Mouse (Mus musculus): ENCODE measurements around the gene Ak4.

DNA sequence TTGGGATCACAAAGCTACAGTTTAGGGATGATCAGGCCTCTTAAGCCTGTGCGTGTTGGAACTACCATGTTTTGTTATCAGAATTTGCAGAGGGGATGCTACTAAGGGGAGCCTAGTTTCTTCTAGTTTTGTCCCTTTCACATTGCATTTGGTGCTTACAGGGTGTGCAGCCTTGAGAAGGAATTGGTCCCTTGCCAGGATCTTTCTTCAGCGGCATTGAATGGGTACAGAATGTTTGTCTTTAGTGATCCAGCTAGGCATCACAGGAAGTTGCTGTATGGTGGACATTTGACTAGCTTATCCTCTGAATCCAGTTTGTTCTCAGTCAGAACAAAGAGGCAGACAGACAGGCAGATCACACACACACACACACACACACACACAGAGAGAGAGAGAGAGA, 23.7 kb downstream of the Ak4 start:
- TF ChIP-seq CTCF (IDR thresholded peaks at IDR 0.05; ENCODE audit: borderline replicate concordance, control insufficient read depth, extremely low read depth, insufficient read depth, low read length, poor library complexity) (no peak), POLR2A (IDR thresholded peaks at IDR 0.05; ENCODE audit: control insufficient read depth, extremely low read depth, insufficient read depth, low read length, poor library complexity) (no peak)

Measured in thymus, adult 2 months (tissue).